In the genomic region with DNA sequence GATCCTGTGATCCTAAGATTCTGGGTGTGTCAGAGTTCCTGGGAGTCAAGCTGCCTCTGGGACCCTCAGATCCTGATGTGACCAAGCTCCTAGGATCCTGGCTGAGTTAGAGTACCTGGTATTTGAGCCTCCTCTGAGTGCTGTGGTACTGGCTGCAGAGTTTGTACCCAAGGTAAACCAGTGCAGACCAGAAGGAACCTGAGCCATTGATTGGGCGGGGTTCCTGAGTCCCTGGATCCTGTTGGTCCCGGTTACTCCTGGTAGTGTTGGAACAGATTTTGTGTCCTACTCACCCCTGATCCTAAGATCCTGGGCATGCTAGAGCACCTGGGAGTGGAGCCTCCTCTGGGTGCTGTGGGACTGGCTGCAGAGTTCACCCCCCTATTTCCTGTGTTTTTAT, we compare ENCODE assay signal across 4 mouse cellular contexts.
DNase-seq lines count a peak whose midpoint lies in the region.

No protein-coding gene starts in this region.

- DNase-seq in ES-CJ7 (ENCODE audit: low read depth, low spot score): peak; percentile 67
- peak; percentile 17 for DNase-seq in R1 (ENCODE audit: low read depth, low spot score)
- DNase-seq in WW6 (ENCODE audit: low read depth, low spot score): peak; percentile 13
- peak; percentile 81 for DNase-seq in ZHBTc4 (ENCODE audit: low read depth, low spot score)

Comparison
In these comparisons a context has a peak if more than half of its experiments do, and no peak if none do; other contexts are left out.
1. Peak in every context shown above with its lines: DNase-seq.
2. DNase-seq: peak in every context shown above with its lines; median percentile 81 in ZHBTc4; 67 in ES-CJ7; 17 in R1; 13 in WW6.